Mouse (Mus musculus) heart, embryonic 16.5 days (tissue): ENCODE measurements around the gene Siah2. TPM values are rescaled to one million over a fixed set of nuclear protein-coding genes. Genes with fewer than 3 reads are reported as not detected.

Source experiments
- ATAC-seq: fragments of 200-750 bp; cut with Nextera tagmentation; replicated peaks from 2 replicates; pipeline ENCODE4 v1.8.0; 2017; ENCODE audit warnings: moderate number of reproducible peaks; ENCODE audit not compliant: insufficient read depth, low FRiP score; ENCODE audit errors: extremely low read depth
- H3K27ac ChIP-seq: fragments of 300-500 bp; sonication (generic); 2 replicates; pipeline ENCODE4 v1.5.1; 2014; ENCODE audit warnings: mild to moderate bottlenecking, low read length, control low read depth, moderate library complexity
- H3K27me3 ChIP-seq: fragments of 300-500 bp; sonication (generic); 2 replicates; pipeline ENCODE4 v1.6.1; 2014; ENCODE audit warnings: low read length, mixed read lengths; ENCODE audit not compliant: control insufficient read depth, insufficient read depth
- H3K36me3 ChIP-seq: fragments of 300-500 bp; sonication (generic); 2 replicates; pipeline ENCODE4 v1.6.1; 2014; ENCODE audit not compliant: control insufficient read depth, insufficient read depth
- H3K4me1 ChIP-seq: fragments of 300-500 bp; sonication (generic); 2 replicates; pipeline ENCODE4 v1.6.1; 2014; ENCODE audit warnings: low read length, mixed read lengths; ENCODE audit not compliant: control insufficient read depth, insufficient read depth
- H3K4me2 ChIP-seq: fragments of 300-500 bp; sonication (generic); 2 replicates; pipeline ENCODE4 v1.6.1; 2014; ENCODE audit warnings: low read depth, mild to moderate bottlenecking, control low read depth, low read length
- H3K4me3 ChIP-seq: fragments of 300-500 bp; sonication (generic); 2 replicates; pipeline ENCODE4 v1.5.1; 2014; ENCODE audit warnings: mild to moderate bottlenecking, control low read depth, low read length
- H3K9ac ChIP-seq: fragments of 300-500 bp; sonication (generic); 2 replicates; pipeline ENCODE4 v1.6.1; 2014; ENCODE audit warnings: low read length, control low read depth
- H3K9me3 ChIP-seq: fragments of 300-500 bp; sonication (generic); replicated peaks from 2 replicates; pipeline ENCODE4 v1.6.1; 2016; ENCODE audit warnings: low read length; ENCODE audit not compliant: control insufficient read depth
- WGBS: fragments of 180-500 bp; shearing (Covaris S2); extraction: QIAGEN DNeasy Blood & Tissue Kit; methylation state at CpG from one replicate; pipeline ENCODE4 v1.1.7; 2014; 5-methylcytosine and 5-hydroxymethylcytosine counted together
- polyA plus RNA-seq: library from polyadenylated mRNA; unstranded; fragments of >200 nt; fragmentation: Nextera tagmentation; extraction: Ambion mirVana; gene quantifications from 2 replicates; pipeline ENCODE4 v1.2.1, GENCODE M21; 2015

The Siah2 gene
- polyA plus RNA-seq, 1 experiment from 2014 or later = 4.8 TPM

DNA sequence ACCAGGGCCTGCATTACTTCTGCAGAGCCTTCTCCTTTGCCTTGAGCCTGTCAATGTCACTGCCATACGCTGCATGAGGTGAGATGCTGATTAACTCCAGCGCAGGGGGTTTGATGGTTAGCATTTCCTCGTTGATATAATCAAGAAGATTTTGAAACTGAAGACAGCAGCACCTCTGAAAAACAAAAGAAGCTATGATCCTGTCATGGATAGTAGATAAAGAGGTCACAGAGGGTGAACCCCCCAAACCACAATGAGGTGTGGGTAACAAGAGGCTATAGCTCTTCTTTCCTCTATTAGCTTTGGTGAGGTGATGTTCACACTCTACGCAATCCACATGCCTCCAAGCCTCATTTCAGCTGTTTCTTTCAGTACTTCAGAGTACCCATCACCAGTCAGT lies 67.2 kb downstream of the Siah2 start:
- H3K36me3 ChIP-seq = no peaks in the 10 kb centered on the region
- no peaks in the 10 kb centered on the region for H3K9me3 ChIP-seq
- 60% methylated on average over 4 of the region's 4 CpGs for WGBS
- no peak overlapping the region for H3K4me3 ChIP-seq
- H3K4me2 ChIP-seq = no peak overlapping the region
- no peak for ATAC-seq
- no peak overlapping the region for H3K9ac ChIP-seq
- no peak overlapping the region for H3K27ac ChIP-seq
- no peaks in the 10 kb centered on the region for H3K4me1 ChIP-seq
- no peaks in the 10 kb centered on the region for H3K27me3 ChIP-seq

Other genes with a start within 250 kb of the Siah2 start
- 32.7 and 35.7 TPM in 2 replicates for gene Eif2a, start 166.6 kb downstream of the Siah2 start, polyA plus RNA-seq
- 85.6 and 98.4 TPM in 2 replicates for gene Serp1, start 166.5 kb downstream of the Siah2 start, polyA plus RNA-seq
- 17.9 and 20.6 TPM in 2 replicates for gene Selenot, start 115.8 kb downstream of the Siah2 start, polyA plus RNA-seq
- 0.07 and 0.09 TPM in 2 replicates for gene Erich6, start 55.2 kb downstream of the Siah2 start, polyA plus RNA-seq
- 0.71 and 0.77 TPM in 2 replicates for gene Mindy4b-ps, start 129.9 kb upstream of the Siah2 start, polyA plus RNA-seq
- 0.40 and 1.0 TPM in 2 replicates for gene Clrn1, start 192.9 kb upstream of the Siah2 start, polyA plus RNA-seq